Mouse (Mus musculus) midbrain, postnatal 0 days (tissue): ENCODE measurements around the gene Grip1. TPM values are rescaled to one million over a fixed set of nuclear protein-coding genes. Genes with fewer than 3 reads are reported as not detected.

Experiments used
- ATAC-seq: fragments of 200-750 bp; cut with Nextera tagmentation; 2 replicates; pipeline ENCODE4 v1.8.0; 2017; ENCODE audit warnings: moderate number of reproducible peaks, mild to moderate bottlenecking, moderate TSS enrichment, moderate library complexity; ENCODE audit not compliant: low FRiP score
- DNase-seq: peaks from one replicate; pipeline ENCODE4 v3.0.0-alpha.2; 2015; ENCODE audit warnings: low spot score
- H3K27ac ChIP-seq: fragments of 300-500 bp; sonication (generic); 2 replicates; pipeline ENCODE4 v1.5.1; 2014; ENCODE audit warnings: low read depth, mild to moderate bottlenecking, low read length, mixed read lengths
- H3K27me3 ChIP-seq: fragments of 300-500 bp; sonication (generic); 2 replicates; pipeline ENCODE4 v1.6.1; 2014; ENCODE audit warnings: low read length, control low read depth, mixed read lengths; ENCODE audit not compliant: insufficient read depth
- H3K36me3 ChIP-seq: fragments of 300-500 bp; sonication (generic); 2 replicates; pipeline ENCODE4 v1.6.1; 2014; ENCODE audit warnings: low read length, control low read depth, mixed read lengths; ENCODE audit not compliant: insufficient read depth
- H3K4me1 ChIP-seq: fragments of 300-500 bp; sonication (generic); 2 replicates; pipeline ENCODE4 v1.6.1; 2014; ENCODE audit warnings: mild to moderate bottlenecking, control low read depth, antibody characterized with exemption, low read length, mixed read lengths; ENCODE audit not compliant: insufficient read depth
- H3K4me2 ChIP-seq: fragments of 300-500 bp; sonication (generic); 2 replicates; pipeline ENCODE4 v1.6.1; 2014; ENCODE audit warnings: low read depth, mild to moderate bottlenecking, low read length, mixed read lengths; ENCODE audit not compliant: poor library complexity, severe bottlenecking
- H3K4me3 ChIP-seq: fragments of 300-500 bp; sonication (generic); 2 replicates; pipeline ENCODE4 v1.5.1; 2014; ENCODE audit warnings: low read depth, mild to moderate bottlenecking, low read length, moderate library complexity
- H3K9ac ChIP-seq: fragments of 300-500 bp; sonication (generic); replicated peaks from 2 replicates; pipeline ENCODE4 v1.6.1; 2014; ENCODE audit warnings: mild to moderate bottlenecking, low read length, moderate library complexity, mixed read lengths; ENCODE audit not compliant: poor library complexity, severe bottlenecking
- H3K9me3 ChIP-seq: fragments of 300-500 bp; sonication (generic); 2 replicates; pipeline ENCODE4 v1.6.1; 2016; ENCODE audit warnings: low read length, control low read depth
- CTCF ChIP-seq: IDR thresholded peaks from 2 replicates; pipeline ENCODE4 v1.5.1; 2016; ENCODE audit warnings: antibody characterized with exemption, mild to moderate bottlenecking
- WGBS: fragments of 180-500 bp; shearing (Covaris S2); extraction: QIAGEN DNeasy Blood & Tissue Kit; methylation state at CpG from one replicate; pipeline ENCODE4 v1.1.7; 2014; 5-methylcytosine and 5-hydroxymethylcytosine counted together
- polyA plus RNA-seq: library from polyadenylated mRNA; unstranded; fragments of >200 nt; fragmentation: Nextera tagmentation; extraction: Ambion mirVana; gene quantifications from 2 replicates; pipeline ENCODE4 v1.2.1, GENCODE M21; 2015
- total RNA-seq: library from RNA; depleted of rRNA; stranded (reverse); fragments of >200 nt; gene quantifications from 2 replicates; pipeline ENCODE4 v1.2.3, GENCODE M21; 2014

Gene Grip1
- total and polyA plus RNA-seq, 2 experiments from 2014 or later = 14.6 to 35.4 TPM

DNA sequence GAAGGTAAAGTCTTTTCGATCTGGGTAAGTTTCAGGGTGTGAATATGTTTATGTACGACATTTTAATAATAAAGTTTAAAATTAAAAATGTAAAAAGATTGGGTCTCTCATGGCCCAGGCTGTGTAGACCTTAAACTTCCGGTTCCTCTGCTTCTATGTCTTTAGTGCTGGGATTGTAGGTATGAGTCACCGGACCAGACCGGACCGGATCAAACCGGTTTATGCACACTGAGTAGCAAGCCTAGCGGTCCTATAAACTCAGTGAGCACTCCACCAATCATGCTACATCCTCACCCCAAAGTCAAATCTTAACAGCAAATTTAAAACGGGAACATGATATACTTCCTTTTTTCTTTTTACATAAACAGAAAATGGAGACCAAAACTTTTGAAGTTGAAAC, 530.7 kb downstream of the Grip1 start:
- Histone ChIP-seq H3K4me2 (no peak overlapping the region), H3K9me3 (no peaks in the 10 kb centered on the region), H3K9ac (no peak overlapping the region), H3K27ac (no peak overlapping the region), H3K4me3 (no peak overlapping the region), H3K36me3 (peaks cover 8% of the 10 kb centered on the region; the same call in 1 of the 2 replicates), H3K27me3 (no peaks in the 10 kb centered on the region), H3K4me1 (no peaks in the 10 kb centered on the region)
- TF ChIP-seq CTCF = no peak
- DNase-seq = no peak
- no peak for ATAC-seq
- WGBS = 92% methylated on average over 9 of the region's 9 CpGs

DNA sequence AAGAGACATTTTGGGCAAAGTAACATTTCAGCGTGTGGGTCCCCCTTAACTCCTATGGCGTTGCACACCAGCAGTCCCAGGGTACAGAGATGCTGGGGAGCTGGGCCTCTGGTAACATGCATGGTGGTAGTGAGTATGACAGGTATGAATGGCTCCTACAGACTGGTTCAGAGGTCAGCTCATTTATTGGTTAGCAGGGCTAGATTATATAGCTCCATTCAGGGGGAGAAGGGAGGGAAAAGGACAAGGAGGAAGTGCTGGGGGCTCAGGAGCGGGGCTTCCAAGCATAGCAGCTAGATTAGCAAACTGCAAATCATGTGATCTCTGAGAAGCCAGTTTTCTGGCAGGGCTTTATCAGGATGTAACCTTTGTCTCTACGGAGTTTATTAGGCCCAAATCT, 544.8 kb downstream of the Grip1 start:
- no peaks in the 10 kb centered on the region for H3K4me1 ChIP-seq
- H3K27ac ChIP-seq = no peak overlapping the region
- no peak for TF ChIP-seq CTCF
- 84% methylated on average over 4 of the region's 4 CpGs for WGBS
- H3K27me3 ChIP-seq = no peaks in the 10 kb centered on the region
- no peak overlapping the region for H3K9ac ChIP-seq
- peaks cover 2% of the 10 kb centered on the region; the same call in 1 of the 2 replicates for H3K36me3 ChIP-seq
- no peak overlapping the region for H3K4me3 ChIP-seq
- DNase-seq (no peak), ATAC-seq (no peak)
- H3K9me3 ChIP-seq = no peaks in the 10 kb centered on the region
- H3K4me2 ChIP-seq = no peak overlapping the region

DNA sequence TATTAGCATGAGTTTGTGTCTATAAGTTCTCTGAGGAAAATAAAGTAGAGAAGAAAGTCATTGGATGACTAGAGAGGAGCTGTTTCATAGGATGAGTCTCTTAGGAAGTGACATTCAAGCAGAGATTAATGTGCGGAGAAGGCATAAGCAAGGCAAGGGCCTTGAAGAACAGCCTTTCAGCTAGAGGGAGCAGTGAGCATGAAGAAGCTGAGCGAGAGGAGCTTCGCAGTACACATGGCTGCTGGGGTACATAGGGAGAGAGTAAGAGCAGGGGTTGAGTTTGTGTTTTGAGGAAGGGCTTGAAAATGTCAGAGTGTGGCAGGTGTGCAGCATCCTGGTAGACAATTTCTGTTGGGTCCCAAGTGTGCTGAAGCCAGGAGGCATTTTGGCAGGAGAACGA, 548.5 kb downstream of the Grip1 start:
- TF ChIP-seq CTCF = peak; percentile 14
- Histone ChIP-seq H3K27ac (no peak overlapping the region), H3K4me2 (no peak overlapping the region), H3K9ac (no peak overlapping the region), H3K4me3 (no peak overlapping the region), H3K4me1 (no peaks in the 10 kb centered on the region), H3K27me3 (no peaks in the 10 kb centered on the region), H3K9me3 (no peaks in the 10 kb centered on the region), H3K36me3 (no peaks in the 10 kb centered on the region; the same call in 1 of the 2 replicates)
- ATAC-seq (no peak), DNase-seq (no peak)
- WGBS = 86% methylated on average over 4 of the region's 4 CpGs

DNA sequence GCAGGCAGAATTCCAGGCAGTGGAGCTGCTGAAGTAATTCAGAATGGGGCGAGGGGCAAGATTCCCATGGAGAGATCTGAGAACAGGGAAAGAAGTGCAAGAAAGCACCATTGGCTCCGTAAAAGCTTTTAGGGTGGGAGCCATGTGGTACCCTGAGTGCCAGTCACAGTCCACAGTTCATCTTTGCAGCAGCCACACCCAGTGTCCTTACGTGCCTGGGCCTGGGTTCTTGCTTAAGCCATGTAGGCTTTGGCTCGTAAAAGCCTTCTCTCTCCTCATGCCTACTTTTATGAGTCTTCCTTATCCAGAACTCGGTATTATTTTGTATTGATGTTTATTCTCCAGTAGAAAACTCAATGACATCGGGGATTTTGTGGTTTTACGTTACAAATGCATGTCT, 550.5 kb downstream of the Grip1 start:
- Histone ChIP-seq H3K9ac (no peak overlapping the region), H3K9me3 (no peaks in the 10 kb centered on the region), H3K27ac (no peak overlapping the region), H3K36me3 (no peaks in the 10 kb centered on the region; the same call in 1 of the 2 replicates), H3K27me3 (no peaks in the 10 kb centered on the region), H3K4me1 (no peaks in the 10 kb centered on the region), H3K4me2 (no peak overlapping the region), H3K4me3 (no peak overlapping the region)
- ATAC-seq (no peak), DNase-seq (no peak)
- WGBS = 90% methylated on average over 7 of the region's 7 CpGs
- no peak for TF ChIP-seq CTCF

DNA sequence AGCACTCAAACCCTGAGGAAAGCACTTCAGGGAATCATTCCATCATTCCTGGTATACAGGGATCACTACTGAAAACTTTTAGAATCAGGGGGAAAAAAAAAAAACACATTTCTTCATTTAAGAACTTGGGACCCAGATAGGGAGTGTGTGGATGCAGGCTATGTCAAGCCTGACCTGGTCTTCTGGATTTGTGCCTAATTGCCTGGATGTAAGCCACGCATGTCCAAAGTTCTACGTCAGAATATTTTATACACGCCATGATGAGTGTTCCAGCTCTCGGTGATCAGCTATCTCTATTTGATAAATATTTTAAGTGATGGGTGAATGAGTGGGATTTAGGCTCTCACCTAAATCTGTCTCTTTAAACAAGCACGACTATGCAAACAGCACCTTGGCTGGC, 552.0 kb downstream of the Grip1 start:
- no peak overlapping the region for H3K27ac ChIP-seq
- H3K4me1 ChIP-seq = no peaks in the 10 kb centered on the region
- H3K4me2 ChIP-seq = no peak overlapping the region
- no peaks in the 10 kb centered on the region for H3K9me3 ChIP-seq
- ATAC-seq (no peak), DNase-seq (no peak)
- peaks cover 4% of the 10 kb centered on the region for H3K36me3 ChIP-seq
- no peaks in the 10 kb centered on the region for H3K27me3 ChIP-seq
- H3K9ac ChIP-seq = no peak overlapping the region
- WGBS = 81% methylated on average over 5 of the region's 5 CpGs
- H3K4me3 ChIP-seq = no peak overlapping the region
- TF ChIP-seq CTCF = no peak

DNA sequence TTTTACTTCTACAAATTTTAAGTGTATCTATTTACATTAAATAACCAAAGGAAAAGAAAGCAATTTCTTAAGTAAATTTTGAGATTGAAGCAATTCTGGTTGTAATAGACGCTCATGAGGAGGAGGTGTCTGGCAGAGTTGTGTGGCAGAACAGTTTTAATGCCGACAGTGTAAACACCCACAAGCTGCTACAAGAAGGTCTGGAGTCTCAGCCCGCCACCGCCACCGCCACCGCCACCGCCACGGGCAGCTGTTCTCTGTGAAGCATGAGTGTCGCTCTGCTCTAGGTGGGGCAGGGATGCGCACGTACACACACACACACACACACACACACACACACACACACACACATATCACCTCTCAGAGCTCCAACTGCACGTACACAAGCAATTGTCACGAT, 558.7 kb downstream of the Grip1 start:
- no peak for DNase-seq
- H3K27ac ChIP-seq = no peak overlapping the region
- no peak for TF ChIP-seq CTCF

More for the DNA sequence above, 558.7 kb downstream of the Grip1 start:
- Histone ChIP-seq H3K9ac (no peak overlapping the region), H3K36me3 (peaks cover 8% of the 10 kb centered on the region; the same call in 1 of the 2 replicates), H3K27me3 (no peaks in the 10 kb centered on the region), H3K4me2 (no peak overlapping the region), H3K4me1 (no peaks in the 10 kb centered on the region), H3K9me3 (no peaks in the 10 kb centered on the region), H3K4me3 (no peak overlapping the region)
- ATAC-seq = no peak
- 96% methylated on average over 13 of the region's 13 CpGs for WGBS
